Mouse (Mus musculus): ENCODE data around the gene Tex19.2. TPM values are rescaled to one million over a fixed set of nuclear protein-coding genes. Genes with fewer than 3 reads are reported as not detected.
"Not testable (repeated sequence)": the region's sequence is repeated elsewhere in the genome, so short reads cannot be mapped to it uniquely, and the experiment has no call there.

Tex19.2 gene
- polyA plus RNA-seq, 1 experiment from 2014 or later = not detected

DNA sequence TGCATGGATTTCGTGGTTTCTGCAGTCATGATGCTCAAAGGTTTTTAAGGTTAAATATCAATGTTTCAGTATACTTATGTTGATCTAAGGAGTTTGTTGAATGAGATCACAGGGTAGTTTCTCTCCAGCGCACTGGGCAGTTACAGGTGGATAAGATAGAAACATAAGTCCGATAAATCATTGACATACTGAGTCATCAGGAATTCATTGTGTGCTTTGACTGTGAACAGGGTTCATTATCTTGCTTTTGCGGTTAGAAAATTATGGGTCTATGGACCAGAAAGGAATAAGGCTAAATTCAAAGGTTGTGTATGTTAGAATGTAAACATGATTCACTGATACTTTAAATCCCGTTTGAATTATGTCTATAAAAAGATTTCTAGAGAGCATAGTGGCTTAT lies 33.3 kb downstream of the Tex19.2 start:
- Histone ChIP-seq H3K9ac (ENCODE audit: low read depth, low read length) (no peak overlapping the region), H3K27ac (ENCODE audit: low read depth, low read length) (no peak overlapping the region), H3K4me1 (replicated peaks; ENCODE audit: control insufficient read depth, insufficient read depth, low read length) (no peaks in the 10 kb centered on the region), H3K27me3 (ENCODE audit: control insufficient read depth, insufficient read depth, low read length) (no peaks in the 10 kb centered on the region), H3K9me3 (ENCODE audit: control insufficient read depth, low read length) (no peaks in the 10 kb centered on the region), H3K36me3 (ENCODE audit: control insufficient read depth, insufficient read depth, low read length) (no peaks in the 10 kb centered on the region), H3K4me2 (replicated peaks; ENCODE audit: low read depth, low read length) (no peak overlapping the region), H3K4me3 (ENCODE audit: low read depth, low read length) (no peak overlapping the region)
- DNase-seq (ENCODE audit: low spot score) (no peak), ATAC-seq (ENCODE audit: low FRiP score) (no peak)
- 80% methylated on average over 5 of the region's 5 CpGs for WGBS

DNA sequence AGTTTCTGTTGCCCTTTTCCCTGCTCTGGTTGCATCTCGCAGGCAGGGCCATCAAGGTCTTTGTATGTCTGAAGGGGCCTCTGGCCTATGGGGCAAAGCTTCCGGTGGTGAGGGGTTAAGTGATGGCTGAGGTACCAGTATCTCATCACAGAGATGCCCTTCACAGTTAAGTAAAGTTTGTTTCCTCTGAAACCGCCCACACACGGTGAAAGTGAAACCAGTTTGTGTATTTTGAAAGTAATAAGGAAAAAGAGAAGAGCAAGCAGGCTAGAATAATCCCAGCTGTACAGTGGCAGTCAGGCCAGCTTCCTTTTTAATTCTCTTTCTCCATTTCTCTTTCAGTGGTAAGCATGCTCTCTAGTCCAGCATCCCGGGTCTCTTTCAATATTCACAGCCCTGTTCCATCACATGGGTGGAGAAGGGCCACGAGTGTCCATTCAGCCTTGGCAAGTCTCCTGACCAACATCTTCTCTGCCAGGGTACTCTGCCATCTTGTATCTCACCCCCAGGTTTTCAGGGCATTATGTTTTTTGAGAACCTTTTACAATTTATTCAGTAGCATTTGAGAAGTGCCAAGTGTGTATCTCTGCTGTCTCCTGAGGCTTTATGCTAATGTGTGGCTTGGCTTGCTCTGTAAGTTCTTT lies 35.5 kb downstream of the Tex19.2 start:
- H3K4me2 ChIP-seq (replicated peaks; ENCODE audit: low read depth, low read length) = no peak overlapping the region
- WGBS = 84% methylated on average over 6 of the region's 6 CpGs
- no peak overlapping the region for H3K9ac ChIP-seq (ENCODE audit: low read depth, low read length)
- no peak for ATAC-seq (ENCODE audit: low FRiP score)
- H3K4me3 ChIP-seq (ENCODE audit: low read depth, low read length) = no peak overlapping the region
- no peaks in the 10 kb centered on the region for H3K9me3 ChIP-seq (ENCODE audit: control insufficient read depth, low read length)
- H3K27ac ChIP-seq (ENCODE audit: low read depth, low read length) = no peak overlapping the region
- no peaks in the 10 kb centered on the region for H3K36me3 ChIP-seq (ENCODE audit: control insufficient read depth, insufficient read depth, low read length)
- H3K27me3 ChIP-seq (ENCODE audit: control insufficient read depth, insufficient read depth, low read length) = no peaks in the 10 kb centered on the region
- H3K4me1 ChIP-seq (replicated peaks; ENCODE audit: control insufficient read depth, insufficient read depth, low read length) = no peaks in the 10 kb centered on the region
- no peak for DNase-seq (ENCODE audit: low spot score)

DNA sequence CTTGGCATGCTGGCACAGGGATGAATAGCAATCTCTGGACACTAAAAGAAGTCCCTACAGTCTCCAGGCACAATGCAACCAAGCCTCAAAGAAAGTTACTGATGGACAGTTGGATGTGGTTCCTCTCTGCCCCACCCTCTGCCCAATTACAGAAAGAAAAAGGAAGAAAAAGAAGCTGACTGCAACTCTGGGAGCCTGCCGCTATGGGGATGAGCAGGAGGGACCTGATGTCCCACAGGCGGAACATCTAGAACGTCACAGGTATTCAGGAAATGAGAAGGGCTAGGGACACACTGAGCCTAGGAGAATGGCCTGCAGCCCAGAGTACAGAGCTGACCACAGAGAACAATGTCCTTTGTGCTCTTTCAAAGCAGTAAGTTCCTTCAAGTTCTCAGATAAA lies 36.2 kb downstream of the Tex19.2 start:
- ATAC-seq (ENCODE audit: low FRiP score) (no peak), DNase-seq (ENCODE audit: low spot score) (no peak)
- H3K27me3 ChIP-seq (ENCODE audit: control insufficient read depth, insufficient read depth, low read length) = no peaks in the 10 kb centered on the region
- no peak overlapping the region for H3K27ac ChIP-seq (ENCODE audit: low read depth, low read length)
- H3K9me3 ChIP-seq (ENCODE audit: control insufficient read depth, low read length) = no peaks in the 10 kb centered on the region
- no peak overlapping the region for H3K4me2 ChIP-seq (replicated peaks; ENCODE audit: low read depth, low read length)
- no peak overlapping the region for H3K9ac ChIP-seq (ENCODE audit: low read depth, low read length)
- no peaks in the 10 kb centered on the region for H3K4me1 ChIP-seq (replicated peaks; ENCODE audit: control insufficient read depth, insufficient read depth, low read length)
- no peak overlapping the region for H3K4me3 ChIP-seq (ENCODE audit: low read depth, low read length)
- H3K36me3 ChIP-seq (ENCODE audit: control insufficient read depth, insufficient read depth, low read length) = no peaks in the 10 kb centered on the region
- WGBS = 85% methylated on average over 3 of the region's 3 CpGs

DNA sequence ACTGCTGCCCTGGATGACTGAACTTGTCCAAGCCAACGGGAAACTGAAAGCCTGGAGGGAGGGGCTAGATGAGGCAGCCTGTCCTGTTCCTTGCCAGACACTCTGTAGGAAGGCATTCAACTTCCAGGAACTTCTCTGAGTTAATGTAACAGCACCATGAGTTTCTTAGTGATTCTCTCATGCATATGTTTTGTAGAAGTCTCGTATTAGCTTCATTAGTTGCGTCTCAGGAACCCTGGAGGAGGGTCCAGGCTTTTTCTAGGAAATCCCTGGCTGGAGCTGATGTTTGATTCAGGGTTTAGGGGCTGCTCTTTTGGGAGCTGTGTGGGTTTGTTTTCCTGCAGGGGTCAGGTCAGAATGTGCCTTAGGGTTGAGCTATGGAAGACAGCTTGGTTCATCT lies 37.4 kb downstream of the Tex19.2 start, which contains the start of gene Sectm1a:
TSS of gene Sectm1a (minus strand) at position 101 of the 400 bp plus-strand sequence.
- ATAC-seq (ENCODE audit: low FRiP score) (no peak), DNase-seq (ENCODE audit: low spot score) (no peak)
- H3K9me3 ChIP-seq (ENCODE audit: control insufficient read depth, low read length) = no peaks in the 10 kb centered on the region
- H3K4me2 ChIP-seq (replicated peaks; ENCODE audit: low read depth, low read length) = no peak within 1 kb of the TSS
- H3K27ac ChIP-seq (ENCODE audit: low read depth, low read length) = no peak within 1 kb of the TSS
- no peak within 1 kb of the TSS for H3K9ac ChIP-seq (ENCODE audit: low read depth, low read length)
- no peaks in the 10 kb centered on the region for H3K36me3 ChIP-seq (ENCODE audit: control insufficient read depth, insufficient read depth, low read length)
- no peaks in the 10 kb centered on the region for H3K4me1 ChIP-seq (replicated peaks; ENCODE audit: control insufficient read depth, insufficient read depth, low read length)
- 78% methylated on average over 3 of the region's 3 CpGs for WGBS
- H3K4me3 ChIP-seq (ENCODE audit: low read depth, low read length) = no peak within 1 kb of the TSS
- no peaks in the 10 kb centered on the region for H3K27me3 ChIP-seq (ENCODE audit: control insufficient read depth, insufficient read depth, low read length)

DNA sequence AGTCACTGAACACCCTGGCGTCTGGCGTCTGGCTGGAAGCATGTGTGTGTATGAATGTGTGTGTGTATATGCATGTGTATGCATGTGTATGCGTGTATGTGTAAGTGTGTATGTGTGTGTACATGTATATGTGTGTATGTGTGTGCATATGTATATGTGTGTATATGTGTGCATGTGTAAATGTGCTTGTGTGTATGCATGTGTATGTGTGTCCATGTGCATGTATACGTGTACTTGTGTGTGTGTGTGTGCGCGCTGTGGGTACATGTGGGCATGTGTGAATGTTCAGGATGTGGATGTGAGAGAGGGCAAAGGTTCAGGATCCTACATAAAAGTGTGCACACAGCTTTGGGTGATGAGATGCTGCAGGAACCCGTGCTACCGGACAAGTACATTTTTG lies 38.1 kb downstream of the Tex19.2 start:
- DNase-seq (ENCODE audit: low spot score) = no peak
- H3K27me3 ChIP-seq (ENCODE audit: control insufficient read depth, insufficient read depth, low read length) = no peaks in the 10 kb centered on the region

DNA sequence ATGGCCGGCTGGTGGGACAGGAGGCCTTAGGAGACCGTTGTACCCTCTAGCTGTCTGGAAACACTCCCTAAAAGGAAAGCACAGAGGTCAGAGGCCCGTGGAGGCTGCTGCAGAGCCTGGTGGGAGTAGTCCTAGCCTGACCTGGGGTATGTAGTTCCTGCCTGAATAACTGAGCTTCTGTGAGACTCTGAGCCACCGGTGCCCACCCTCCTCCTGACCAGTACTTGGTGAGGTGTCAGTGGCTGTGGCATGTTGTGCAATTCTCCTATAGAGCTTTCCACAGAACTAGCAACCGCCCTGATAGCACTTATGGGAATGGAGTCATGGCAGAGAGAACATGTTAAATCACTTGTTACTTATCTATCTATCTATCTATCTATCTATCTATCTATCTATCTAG lies 42.8 kb downstream of the Tex19.2 start:
- no peak for DNase-seq (ENCODE audit: low spot score)
- Histone ChIP-seq H3K27ac (ENCODE audit: low read depth, low read length) (no peak overlapping the region), H3K9me3 (ENCODE audit: control insufficient read depth, low read length) (no peaks in the 10 kb centered on the region), H3K36me3 (ENCODE audit: control insufficient read depth, insufficient read depth, low read length) (no peaks in the 10 kb centered on the region), H3K4me2 (replicated peaks; ENCODE audit: low read depth, low read length) (no peak overlapping the region), H3K4me1 (replicated peaks; ENCODE audit: control insufficient read depth, insufficient read depth, low read length) (no peaks in the 10 kb centered on the region), H3K27me3 (ENCODE audit: control insufficient read depth, insufficient read depth, low read length) (no peaks in the 10 kb centered on the region), H3K4me3 (ENCODE audit: low read depth, low read length) (no peak overlapping the region), H3K9ac (ENCODE audit: low read depth, low read length) (no peak overlapping the region)
- ATAC-seq (ENCODE audit: low FRiP score) = no peak
- 80% methylated on average over 5 of the region's 5 CpGs for WGBS

More for the DNA sequence above, 38.1 kb downstream of the Tex19.2 start:
- H3K27ac ChIP-seq (ENCODE audit: low read depth, low read length) = no peak overlapping the region
- no peaks in the 10 kb centered on the region for H3K36me3 ChIP-seq (ENCODE audit: control insufficient read depth, insufficient read depth, low read length)
- WGBS = 93% methylated on average over 8 of the region's 8 CpGs
- H3K4me3 ChIP-seq (ENCODE audit: low read depth, low read length) = no peak overlapping the region
- no peak overlapping the region for H3K4me2 ChIP-seq (replicated peaks; ENCODE audit: low read depth, low read length)
- ATAC-seq (ENCODE audit: low FRiP score) = no peak
- no peaks in the 10 kb centered on the region for H3K4me1 ChIP-seq (replicated peaks; ENCODE audit: control insufficient read depth, insufficient read depth, low read length)
- H3K9ac ChIP-seq (ENCODE audit: low read depth, low read length) = no peak overlapping the region
- H3K9me3 ChIP-seq (ENCODE audit: control insufficient read depth, low read length) = no peaks in the 10 kb centered on the region

- DNase-seq (ENCODE audit: low spot score); H3K4me2 ChIP-seq (replicated peaks; ENCODE audit: low read depth, low read length); H3K27ac ChIP-seq (ENCODE audit: low read depth, low read length): not testable (repeated sequence)
Measured at GRCm38 (mm10) chr11:121069662-121070061, 48.8 kb downstream of the Tex19.2 start.

DNA sequence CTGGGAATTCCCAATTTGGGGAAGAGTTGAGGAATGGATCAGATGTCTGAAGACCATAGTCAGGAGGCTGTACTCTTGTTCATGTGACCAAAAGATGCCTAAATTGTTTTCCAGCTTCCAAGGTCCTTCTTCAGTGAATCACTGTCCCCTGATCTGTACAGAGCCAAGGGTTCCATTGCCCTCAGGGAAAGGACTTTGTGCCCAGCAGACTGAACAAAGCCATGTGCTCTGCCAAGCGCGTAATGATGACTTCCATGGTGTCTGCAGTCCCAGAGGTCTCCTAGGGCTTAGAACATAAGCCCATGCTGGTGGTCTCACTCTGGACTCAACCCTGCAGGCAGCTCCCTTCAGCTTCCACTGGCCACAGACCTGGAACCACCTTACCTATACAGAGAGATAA lies 50.6 kb downstream of the Tex19.2 start:
- no peak for ATAC-seq (ENCODE audit: low FRiP score)
- no peak for DNase-seq (ENCODE audit: low spot score)
- H3K27me3 ChIP-seq (ENCODE audit: control insufficient read depth, insufficient read depth, low read length) = no peaks in the 10 kb centered on the region
- no peaks in the 10 kb centered on the region for H3K36me3 ChIP-seq (ENCODE audit: control insufficient read depth, insufficient read depth, low read length)
- H3K4me3 ChIP-seq (ENCODE audit: low read depth, low read length) = no peak overlapping the region
- H3K27ac ChIP-seq (ENCODE audit: low read depth, low read length) = no peak overlapping the region
- H3K4me2 ChIP-seq (replicated peaks; ENCODE audit: low read depth, low read length) = no peak overlapping the region
- no peaks in the 10 kb centered on the region for H3K4me1 ChIP-seq (replicated peaks; ENCODE audit: control insufficient read depth, insufficient read depth, low read length)
- WGBS = 89% methylated on average over 2 of the region's 2 CpGs
- H3K9me3 ChIP-seq (ENCODE audit: control insufficient read depth, low read length) = no peaks in the 10 kb centered on the region
- H3K9ac ChIP-seq (ENCODE audit: low read depth, low read length) = no peak overlapping the region

More at GRCm38 (mm10) chr11:121069662-121070061, 48.8 kb downstream of the Tex19.2 start:
- H3K36me3 ChIP-seq (ENCODE audit: control insufficient read depth, insufficient read depth, low read length); ATAC-seq (ENCODE audit: low FRiP score); H3K9me3 ChIP-seq (ENCODE audit: control insufficient read depth, low read length); H3K9ac ChIP-seq (ENCODE audit: low read depth, low read length); H3K27me3 ChIP-seq (ENCODE audit: control insufficient read depth, insufficient read depth, low read length); H3K4me3 ChIP-seq (ENCODE audit: low read depth, low read length); H3K4me1 ChIP-seq (replicated peaks; ENCODE audit: control insufficient read depth, insufficient read depth, low read length): not testable (repeated sequence)
- WGBS = 95% methylated on average over 11 of the region's 16 CpGs
